ENCODE assay signal across 24 mouse cellular contexts in the genomic region with DNA sequence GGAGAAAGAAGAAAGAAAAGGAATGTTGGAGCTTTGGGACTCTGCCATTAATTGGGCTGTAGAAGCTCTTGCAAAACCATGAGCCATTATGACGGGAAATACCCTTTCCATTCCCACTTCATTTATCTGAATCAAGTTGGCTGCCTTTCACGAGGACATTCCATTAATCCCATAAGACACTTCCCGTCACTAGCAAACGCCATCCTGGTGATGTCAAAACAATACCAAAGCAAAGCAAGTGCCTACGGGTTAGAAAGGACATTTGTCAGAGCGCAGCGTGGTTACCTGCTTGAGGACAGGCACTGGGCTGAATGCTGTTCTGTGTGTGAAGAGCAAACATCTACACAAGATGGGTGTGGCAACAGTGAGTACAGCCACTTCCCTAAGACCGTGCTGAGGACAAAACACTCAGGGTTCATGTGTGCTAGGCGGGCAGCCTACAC. TPM values are rescaled to one million over a fixed set of nuclear protein-coding genes. Genes with fewer than 3 reads are reported as not detected.
DNase-seq lines count a peak whose midpoint lies in the region; ATAC-seq and TF ChIP-seq lines count a peak whose summit lies in the region.
"Had no signal": no experiment of that assay in that cellular context is flagged by ENCODE, and none has a peak within 500 bp of the region (broad histone marks: within the 10 kb centered on the region; RNA-seq: fewer than 3 reads in every experiment).

No protein-coding gene starts in this region.

- H3K4me3 ChIP-seq in kidney, postnatal 0 days (replicated peaks; ENCODE audit: low read depth, low read length) = no peak overlapping the region
- H3K4me3 ChIP-seq in stomach, postnatal 0 days (ENCODE audit: low read depth, low read length) = no peak overlapping the region
- H3K4me3 ChIP-seq in midbrain, postnatal 0 days (ENCODE audit: low read depth, low read length) = no peak overlapping the region
- H3K4me3 ChIP-seq: forebrain, embryonic 10.5 days; left cerebral cortex, adult 2 months; neural tube, embryonic 12.5 days had no signal

- no peaks in the 10 kb centered on the region for H3K4me1 ChIP-seq in kidney, postnatal 0 days (replicated peaks; ENCODE audit: insufficient read depth, low read length)
- H3K4me1 ChIP-seq in stomach, postnatal 0 days (replicated peaks; ENCODE audit: control insufficient read depth, insufficient read depth) = no peaks in the 10 kb centered on the region
- no peaks in the 10 kb centered on the region for H3K4me1 ChIP-seq in midbrain, postnatal 0 days (ENCODE audit: insufficient read depth, low read length)
- H3K4me1 ChIP-seq: forebrain, embryonic 10.5 days; neural tube, embryonic 12.5 days had no signal

- no peaks in the 10 kb centered on the region for H3K27me3 ChIP-seq in kidney, postnatal 0 days (ENCODE audit: insufficient read depth, low read length)
- no peaks in the 10 kb centered on the region for H3K27me3 ChIP-seq in stomach, postnatal 0 days (ENCODE audit: control insufficient read depth, insufficient read depth, low read length)
- no peaks in the 10 kb centered on the region for H3K27me3 ChIP-seq in midbrain, postnatal 0 days (ENCODE audit: insufficient read depth, low read length)
- H3K27me3 ChIP-seq: neural tube, embryonic 12.5 days had no signal

- 76% methylated on average over 9 of the region's 9 CpGs for WGBS in kidney, postnatal 0 days
- 41% methylated on average over 9 of the region's 9 CpGs for WGBS in stomach, postnatal 0 days
- WGBS in midbrain, postnatal 0 days = 81% methylated on average over 9 of the region's 9 CpGs

- H3K27ac ChIP-seq in kidney, postnatal 0 days = no peak overlapping the region
- H3K27ac ChIP-seq in stomach, postnatal 0 days (replicated peaks) = no peak overlapping the region
- no peak overlapping the region for H3K27ac ChIP-seq in midbrain, postnatal 0 days (ENCODE audit: low read depth, low read length)
- H3K27ac ChIP-seq: forebrain, embryonic 10.5 days; left cerebral cortex, adult 2 months; neural tube, embryonic 12.5 days had no signal

- no peaks in the 10 kb centered on the region for H3K36me3 ChIP-seq in kidney, postnatal 0 days (ENCODE audit: insufficient read depth, low read length)
- H3K36me3 ChIP-seq in stomach, postnatal 0 days (ENCODE audit: control insufficient read depth, insufficient read depth, low read length) = no peaks in the 10 kb centered on the region
- no peaks in the 10 kb centered on the region for H3K36me3 ChIP-seq in midbrain, postnatal 0 days (ENCODE audit: insufficient read depth, low read length)
- H3K36me3 ChIP-seq: forebrain, embryonic 10.5 days; neural tube, embryonic 12.5 days had no signal

- no peak for TF ChIP-seq CTCF in kidney, postnatal 0 days (IDR thresholded peaks at IDR 0.05; ENCODE audit: low read depth)
- TF ChIP-seq CTCF in stomach, postnatal 0 days (IDR thresholded peaks at IDR 0.05; ENCODE audit: low read depth) = no peak
- no peak for TF ChIP-seq CTCF in midbrain, postnatal 0 days (IDR thresholded peaks at IDR 0.05)

- peak; percentile 36 for DNase-seq in kidney, postnatal 0 days (ENCODE audit: low spot score)
- DNase-seq in kidney, adult 8-10 months = no peak
- peak; percentile 60 for DNase-seq in gonadal fat pad, adult 2 months (ENCODE audit: low read depth)
- peak; percentile 52 for DNase-seq in lung, postnatal 10 days
- DNase-seq in stomach, postnatal 0 days (ENCODE audit: low spot score) = peak; percentile 17
- no peak for DNase-seq in ovary, postnatal 14 days (ENCODE audit: low spot score)
- DNase-seq in gastrocnemius, postnatal 4 days (ENCODE audit: low spot score in 2 of 2) = no peak
- no peak for DNase-seq in midbrain, postnatal 0 days (ENCODE audit: low spot score)
- DNase-seq: adrenal gland, postnatal 36 days; cerebellum, adult 11-12 months; cerebellum, postnatal 25 days; embryo, embryonic 11 days; forebrain, postnatal 0 days; kidney, postnatal 25 days; left cerebral cortex, postnatal 4 days; liver; right cerebral cortex, adult 18-20 months; thymus, postnatal 4 days had no signal

- no peak overlapping the region for H3K4me2 ChIP-seq in kidney, postnatal 0 days (ENCODE audit: low read length)
- H3K4me2 ChIP-seq in stomach, postnatal 0 days (replicated peaks; ENCODE audit: low read depth) = no peak overlapping the region
- no peak overlapping the region for H3K4me2 ChIP-seq in midbrain, postnatal 0 days (ENCODE audit: low read depth, low read length, poor library complexity, severe bottlenecking)
- H3K4me2 ChIP-seq: midbrain, embryonic 11.5 days; neural tube, embryonic 12.5 days had no signal

- H3K9ac ChIP-seq in kidney, postnatal 0 days (ENCODE audit: low read depth, low read length) = no peak overlapping the region
- no peak overlapping the region for H3K9ac ChIP-seq in stomach, postnatal 0 days (ENCODE audit: low read length)
- H3K9ac ChIP-seq in midbrain, postnatal 0 days (replicated peaks; ENCODE audit: low read length, poor library complexity, severe bottlenecking) = no peak overlapping the region
- H3K9ac ChIP-seq: forebrain, postnatal 0 days; neural tube, embryonic 12.5 days had no signal

- H3K9me3 ChIP-seq in kidney, postnatal 0 days (replicated peaks; ENCODE audit: low read length) = no peaks in the 10 kb centered on the region
- no peaks in the 10 kb centered on the region for H3K9me3 ChIP-seq in stomach, postnatal 0 days (ENCODE audit: control insufficient read depth, low read length)
- no peaks in the 10 kb centered on the region for H3K9me3 ChIP-seq in midbrain, postnatal 0 days (ENCODE audit: low read length)
- H3K9me3 ChIP-seq: forebrain, embryonic 10.5 days; neural tube, embryonic 12.5 days had no signal

- TF ChIP-seq EP300 in stomach, postnatal 0 days (optimal IDR thresholded peaks at IDR 0.05) = no peak

- no peak for ATAC-seq in kidney, postnatal 0 days (replicated peaks; ENCODE audit: low FRiP score, low read depth)
- ATAC-seq in stomach, postnatal 0 days (ENCODE audit: low FRiP score, low TSS enrichment) = peak; percentile 89
- ATAC-seq in midbrain, postnatal 0 days (ENCODE audit: low FRiP score) = no peak
- ATAC-seq: forebrain, postnatal 0 days had no signal

RNA-seq across cellular contexts. Expression of a gene that starts 21.1 kb away (rescaled TPM):
- 3.8 and 4.2 TPM in 2 replicates for polyA plus RNA-seq in kidney, postnatal 0 days (2015; fragmentation: Nextera tagmentation; extraction: Ambion mirVana)
- 3.3 and 4.1 TPM in 2 replicates for polyA plus RNA-seq in gonadal fat pad, adult 2 months (2012; rRNA removed)
- 4.8 and 5.5 TPM in 2 replicates for polyA plus RNA-seq in stomach, postnatal 0 days (2015; fragmentation: Nextera tagmentation; extraction: Ambion mirVana)
- total RNA-seq in gastrocnemius, postnatal 4 days (2021) = 10 to 100 TPM in 1 of 2 experiments, 1 to 10 TPM in 1; 8.7 to 10.6 TPM
- total RNA-seq in midbrain, postnatal 0 days (2014; rRNA removed) = 24.0 and 25.2 TPM in 2 replicates
- polyA plus RNA-seq in midbrain, postnatal 0 days (2015; fragmentation: Nextera tagmentation; extraction: Ambion mirVana) = 8.5 and 9.8 TPM in 2 replicates
- total RNA-seq: granulocyte monocyte progenitor cell, adult 5-6 weeks; hematopoietic stem cell, adult 5-6 weeks had no signal

Comparison
In these comparisons a context has a peak if more than half of its experiments do, and no peak if none do; other contexts are left out.
1. DNase-seq: peak in kidney, postnatal 0 days (single experiment), gonadal fat pad, adult 2 months (single experiment), lung, postnatal 10 days (single experiment) and stomach, postnatal 0 days (single experiment); none in kidney, adult 8-10 months (0 of 2), ovary, postnatal 14 days (single experiment), gastrocnemius, postnatal 4 days (0 of 2) and midbrain, postnatal 0 days (single experiment).